Mouse (Mus musculus) lung, adult 2 months (tissue): ENCODE measurements around the gene Pfkfb2.

Source experiments
- CTCF ChIP-seq: fragments of 200-500 bp; IDR thresholded peaks from 2 replicates; pipeline ENCODE4 v1.5.1; 2011; ENCODE audit warnings: mild to moderate bottlenecking, low read length, control low read depth; ENCODE audit not compliant: insufficient read depth
- POLR2A ChIP-seq: fragments of 200-500 bp; IDR thresholded peaks from 2 replicates; pipeline ENCODE4 v1.6.1; 2011; ENCODE audit warnings: low read depth, mild to moderate bottlenecking, control low read depth, low read length, borderline replicate concordance; ENCODE audit errors: extremely low read depth

DNA sequence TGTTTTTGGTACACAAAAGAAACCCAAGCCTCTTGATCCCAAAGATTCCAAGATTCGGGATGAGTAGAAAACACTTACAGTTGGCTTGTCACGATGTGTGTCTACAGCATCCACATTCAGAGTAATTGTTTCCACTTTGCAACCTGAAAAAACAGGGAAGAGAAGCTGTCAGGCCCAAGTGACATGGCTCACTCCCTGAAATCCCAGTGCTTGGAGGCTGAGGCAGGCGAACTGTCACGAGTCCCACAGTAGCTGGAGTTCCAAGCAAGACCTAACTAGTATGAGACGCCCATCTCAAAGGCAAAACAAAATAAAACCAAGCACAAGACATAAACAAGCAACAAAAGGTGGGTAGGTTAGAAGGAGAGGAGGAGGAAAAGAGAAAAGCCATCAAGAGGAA is 30.5 kb downstream of the Pfkfb2 start:
- TF ChIP-seq CTCF (no peak), POLR2A (no peak)
